Mouse (Mus musculus) testis, adult 2 months (tissue): ENCODE measurements around the gene Tnni2. TPM values are rescaled to one million over a fixed set of nuclear protein-coding genes. Genes with fewer than 3 reads are reported as not detected.

Source experiments
- H3K27ac ChIP-seq: fragments of 200-500 bp; 2 replicates; pipeline ENCODE4 v1.5.1; 2012; ENCODE audit warnings: low read depth, low read length; ENCODE audit not compliant: control insufficient read depth, insufficient read depth
- H3K27me3 ChIP-seq: fragments of 200-500 bp; 2 replicates; pipeline ENCODE4 v1.6.1; 2012; ENCODE audit warnings: mild to moderate bottlenecking, low read length, moderate library complexity; ENCODE audit not compliant: control insufficient read depth, insufficient read depth
- H3K36me3 ChIP-seq: fragments of 200-500 bp; 2 replicates; pipeline ENCODE4 v1.6.1; 2012; ENCODE audit warnings: mild to moderate bottlenecking, low read length; ENCODE audit not compliant: control insufficient read depth, insufficient read depth
- H3K4me1 ChIP-seq: fragments of 200-500 bp; 2 replicates; pipeline ENCODE4 v1.6.1; 2012; ENCODE audit warnings: low read length; ENCODE audit not compliant: control insufficient read depth, insufficient read depth
- H3K4me3 ChIP-seq: fragments of 200-500 bp; 2 replicates; pipeline ENCODE4 v1.5.1; 2012; ENCODE audit warnings: low read depth, mild to moderate bottlenecking, low read length, moderate library complexity, mixed read lengths; ENCODE audit not compliant: control insufficient read depth
- CTCF ChIP-seq: fragments of 200-500 bp; IDR thresholded peaks from 2 replicates; pipeline ENCODE4 v1.5.1; 2012; ENCODE audit warnings: low read depth, mild to moderate bottlenecking, inconsistent platforms, low read length, moderate library complexity; ENCODE audit not compliant: control insufficient read depth, insufficient read depth, insufficient replicate concordance
- POLR2A ChIP-seq: fragments of 200-500 bp; IDR thresholded peaks from 2 replicates; pipeline ENCODE4 v1.6.1; 2012; ENCODE audit warnings: low read depth, mild to moderate bottlenecking, inconsistent platforms, low read length, moderate library complexity; ENCODE audit not compliant: control insufficient read depth
- polyA plus RNA-seq: library from polyadenylated mRNA; depleted of rRNA; stranded (reverse); fragments of >200 nt; gene quantifications from 2 replicates; pipeline ENCODE4 v1.2.3, GENCODE M21; 2012

Gene Tnni2
- polyA plus RNA-seq, 1 experiment, result not detected

- Histone ChIP-seq H3K36me3 (no peaks in the 10 kb centered on the region), H3K27ac (no peak overlapping the region), H3K4me3 (no peak overlapping the region), H3K4me1 (no peaks in the 10 kb centered on the region), H3K27me3 (no peaks in the 10 kb centered on the region)
- TF ChIP-seq POLR2A, result no peak
- no peak for TF ChIP-seq CTCF
Measured at GRCm38 (mm10) chr7:142454706-142455105, 13.1 kb downstream of the Tnni2 start.

DNA sequence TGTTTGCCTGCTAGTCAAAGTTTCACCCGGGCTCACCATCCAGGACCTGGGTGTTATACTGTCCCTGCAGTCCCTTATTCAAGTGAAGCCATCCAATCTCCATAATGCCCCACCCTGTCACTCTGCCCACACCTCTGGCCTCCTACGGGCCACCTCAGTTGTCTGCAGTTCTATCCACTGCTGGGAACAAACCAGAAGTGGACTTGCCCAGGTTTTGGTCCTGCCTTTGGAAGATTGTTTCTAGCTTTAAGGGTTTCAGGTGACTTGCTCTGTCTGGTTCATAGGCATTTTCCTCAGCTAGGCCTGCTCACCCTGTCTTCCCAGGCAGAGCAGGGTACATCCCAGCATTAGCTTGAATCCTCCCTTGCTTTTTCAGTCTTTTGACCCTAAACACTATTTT is 13.6 kb downstream of the Tnni2 start:
- TF ChIP-seq POLR2A (no peak), CTCF (no peak)
- Histone ChIP-seq H3K27ac (no peak overlapping the region), H3K4me1 (no peaks in the 10 kb centered on the region), H3K36me3 (no peaks in the 10 kb centered on the region), H3K4me3 (no peak overlapping the region), H3K27me3 (no peaks in the 10 kb centered on the region)

GRCm38 (mm10) chr7:142456806-142457205 is 15.2 kb downstream of the Tnni2 start:
- H3K36me3 ChIP-seq, result no peaks in the 10 kb centered on the region
- H3K27ac ChIP-seq, result no peak overlapping the region
- H3K27me3 ChIP-seq, result no peaks in the 10 kb centered on the region
- H3K4me3 ChIP-seq, result no peak overlapping the region
- H3K4me1 ChIP-seq, result no peaks in the 10 kb centered on the region; the same call in 1 of the 2 replicates
- no peak for TF ChIP-seq CTCF

DNA sequence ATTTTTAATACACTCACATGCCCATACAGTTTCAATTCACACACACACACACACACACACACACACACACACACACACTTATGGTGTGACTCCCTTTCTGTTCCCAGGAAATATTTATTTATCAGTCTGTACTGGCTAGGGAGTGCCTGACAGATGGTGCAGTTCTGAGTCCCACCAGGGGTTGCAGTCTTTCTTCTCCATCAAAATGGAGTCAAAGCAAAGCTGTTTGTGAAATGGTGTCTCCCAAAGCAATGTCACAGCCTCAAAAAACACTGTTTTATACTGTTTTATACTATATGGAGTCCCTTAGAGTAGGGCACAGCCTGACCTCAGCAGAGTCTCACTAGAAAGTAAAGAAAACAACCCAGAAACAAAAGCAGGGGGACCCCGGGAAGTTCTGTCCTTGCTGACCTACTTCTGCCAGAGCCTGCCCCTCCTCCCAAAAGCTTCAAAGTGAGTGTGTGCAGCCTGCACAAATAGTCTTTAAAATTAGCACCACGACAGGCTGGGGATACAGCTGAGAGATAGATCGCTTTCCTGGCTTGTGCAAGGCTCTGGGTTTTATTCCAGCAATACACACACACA is 15.7 kb downstream of the Tnni2 start:
- Histone ChIP-seq H3K27ac (no peak overlapping the region), H3K4me1 (no peaks in the 10 kb centered on the region; the same call in 1 of the 2 replicates), H3K27me3 (no peaks in the 10 kb centered on the region), H3K4me3 (no peak overlapping the region), H3K36me3 (no peaks in the 10 kb centered on the region)
- TF ChIP-seq CTCF, result no peak
- TF ChIP-seq POLR2A, result no peak

DNA sequence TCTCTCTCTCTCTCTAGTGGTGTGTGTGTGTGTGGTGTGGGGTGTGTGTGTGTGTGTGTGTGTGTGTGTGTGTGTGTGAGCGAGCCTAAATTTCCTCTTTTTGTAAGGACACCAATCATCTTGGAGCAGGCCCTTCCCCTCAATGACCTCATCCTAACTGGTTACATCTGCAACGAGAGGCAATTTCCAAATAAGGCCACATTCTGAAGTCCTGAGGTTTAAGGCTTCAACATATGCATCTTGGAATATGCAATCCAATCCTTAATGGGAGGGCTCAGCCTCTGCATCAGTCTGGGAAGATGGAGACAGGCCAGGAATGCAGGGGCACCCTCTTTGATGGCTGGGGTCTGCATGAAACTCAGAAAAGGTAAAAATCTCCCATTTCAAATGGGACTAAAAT is 16.4 kb downstream of the Tnni2 start:
- Histone ChIP-seq H3K27me3 (no peaks in the 10 kb centered on the region), H3K27ac (no peak overlapping the region), H3K4me3 (no peak overlapping the region), H3K4me1 (no peaks in the 10 kb centered on the region; the same call in 1 of the 2 replicates), H3K36me3 (no peaks in the 10 kb centered on the region)
- TF ChIP-seq POLR2A (no peak), CTCF (no peak)

- H3K27me3 ChIP-seq, result no peaks in the 10 kb centered on the region
- H3K36me3 ChIP-seq, result no peaks in the 10 kb centered on the region
- no peak overlapping the region for H3K4me3 ChIP-seq
- TF ChIP-seq POLR2A (no peak), CTCF (no peak)
- no peak overlapping the region for H3K27ac ChIP-seq
- H3K4me1 ChIP-seq, result no peaks in the 10 kb centered on the region; the same call in 1 of the 2 replicates
Measured at GRCm38 (mm10) chr7:142458676-142459298, 17.2 kb downstream of the Tnni2 start.

- Histone ChIP-seq H3K27me3 (no peaks in the 10 kb centered on the region), H3K36me3 (no peaks in the 10 kb centered on the region), H3K4me3 (no peak overlapping the region), H3K27ac (no peak overlapping the region), H3K4me1 (no peaks in the 10 kb centered on the region; the same call in 1 of the 2 replicates)
- no peak for TF ChIP-seq POLR2A
- no peak for TF ChIP-seq CTCF
Measured at GRCm38 (mm10) chr7:142459299-142459691, 17.7 kb downstream of the Tnni2 start.

DNA sequence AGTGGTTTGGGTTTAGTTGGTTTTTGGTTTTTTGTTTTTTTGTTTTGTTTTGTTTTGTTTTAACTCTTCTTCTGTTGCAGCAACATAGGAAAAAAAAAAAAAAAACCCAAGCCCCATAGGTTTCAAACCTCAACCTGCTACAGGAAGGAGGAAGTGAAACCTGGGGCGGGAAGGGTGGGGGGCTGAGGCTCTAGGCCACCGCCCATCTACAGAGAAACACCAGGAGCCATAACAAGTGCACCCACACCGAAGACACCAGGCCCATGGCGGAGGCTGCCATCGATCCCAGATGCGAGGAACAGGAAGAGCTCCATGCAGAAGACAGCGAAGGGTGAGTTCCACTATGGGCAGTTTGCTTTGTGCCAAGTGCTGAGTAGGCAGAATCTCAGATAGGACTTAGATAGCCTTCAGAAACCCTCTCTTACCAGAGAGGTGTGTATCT is 19.0 kb downstream of the Tnni2 start, which contains the start of gene Lsp1:
TSS of gene Lsp1 (plus strand) at position 174 of the 442 bp plus-strand sequence.
- TF ChIP-seq CTCF (no peak), POLR2A (no peak)
- Histone ChIP-seq H3K36me3 (no peaks in the 10 kb centered on the region), H3K27ac (no peak within 1 kb of the TSS), H3K27me3 (no peaks in the 10 kb centered on the region), H3K4me1 (no peaks in the 10 kb centered on the region; the same call in 1 of the 2 replicates), H3K4me3 (no peak within 1 kb of the TSS)
